In the genomic region with DNA sequence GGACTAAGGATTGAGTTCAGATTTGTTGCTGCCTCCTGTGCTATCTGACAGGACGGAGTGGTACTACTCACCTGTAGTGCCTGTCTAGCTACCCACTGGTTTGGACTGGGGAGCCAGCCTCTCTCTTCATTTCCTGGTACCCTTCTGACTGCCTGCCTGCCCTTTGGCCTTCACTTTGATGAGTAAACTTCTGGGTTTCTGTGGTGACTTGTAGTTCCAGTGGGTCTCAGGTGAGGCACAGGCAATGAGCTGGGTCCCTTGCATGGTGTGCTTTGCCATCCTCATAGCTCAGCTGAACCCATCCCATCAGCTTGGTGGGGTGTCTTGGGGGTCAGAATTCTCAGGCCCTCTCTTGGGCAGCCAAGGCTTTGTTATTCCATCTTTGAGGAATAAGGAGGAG, we compare ENCODE assay signal across 20 mouse cellular contexts. TPM values are rescaled to one million over a fixed set of nuclear protein-coding genes. Genes with fewer than 3 reads are reported as not detected.
DNase-seq lines count a peak whose midpoint lies in the region; TF ChIP-seq lines count a peak whose summit lies in the region.
"Had no signal": no experiment of that assay in that cellular context is flagged by ENCODE, and none has a peak within 500 bp of the region (broad histone marks: within the 10 kb centered on the region; RNA-seq: fewer than 3 reads in every experiment).

No protein-coding gene starts in this region.

- DNase-seq in heart, adult 11 months = peak; percentile 91
- no peak for DNase-seq in heart, postnatal 25 days (ENCODE audit: low spot score)
- no peak for DNase-seq in left cerebral cortex, adult 2 months (ENCODE audit: extremely low spot score in 1 of 2, low spot score in 2 of 2)
- DNase-seq in left cerebral cortex, postnatal 10 days (ENCODE audit: extremely low spot score in 1 of 2, low spot score in 2 of 2) = no peak
- DNase-seq in urinary bladder, adult 18-20 months (ENCODE audit: low spot score in 2 of 2) = peak; percentile 45 to 46
- no peak for DNase-seq in urinary bladder, adult 2 months (ENCODE audit: low spot score)
- DNase-seq in natural killer cell, adult 2 months (ENCODE audit: low spot score in 2 of 2) = no peak
- DNase-seq in layer of hippocampus, adult 8-10 months (ENCODE audit: low spot score in 2 of 2) = no peak
- DNase-seq: adrenal gland, postnatal 10 days; thymus, adult 2 months had no signal

- no peak overlapping the region for H3K4me3 ChIP-seq in left cerebral cortex, adult 2 months
- H3K4me3 ChIP-seq: embryonic facial prominence, embryonic 12.5 days; forebrain, embryonic 15.5 days; heart, embryonic 12.5 days; hindbrain, embryonic 10.5 days; layer of hippocampus, adult 2 months; limb, embryonic 12.5 days; liver, embryonic 15.5 days; midbrain, embryonic 12.5 days; neural tube, embryonic 13.5 days had no signal

- TF ChIP-seq CTCF in left cerebral cortex, adult 2 months (IDR thresholded peaks at IDR 0.05) = no peak

- intact Hi-C loops in heart, postnatal 25 days (cut with DNase I) = no loop called here
- intact Hi-C loops in left cerebral cortex, adult 2 months (cut with DNase I) = no loop called here
- intact Hi-C loops in left cerebral cortex, postnatal 10 days (cut with DNase I) = no loop called here

- H3K27ac ChIP-seq in left cerebral cortex, adult 2 months = peak overlapping the region; percentile 19
- H3K27ac ChIP-seq: embryonic facial prominence, embryonic 12.5 days; forebrain, embryonic 15.5 days; hindbrain, embryonic 10.5 days; limb, embryonic 12.5 days; liver, embryonic 15.5 days; macrophage; midbrain, embryonic 12.5 days; neural tube, embryonic 13.5 days had no signal

RNA-seq across cellular contexts. Expression of a gene that starts 41.8 kb away (rescaled TPM):
- 10 to 100 TPM; 10.2 to 10.5 TPM for total RNA-seq in heart, postnatal 25 days (2021)
- 10 to 100 TPM; 21.6 to 28.5 TPM for total RNA-seq in left cerebral cortex, adult 2 months (2021)
- total RNA-seq in left cerebral cortex, postnatal 10 days (2021) = 10 to 100 TPM; 21.1 to 23.2 TPM
- polyA plus RNA-seq in urinary bladder, adult 2 months (2012; rRNA removed) = 20.9 and 23.5 TPM in 2 replicates
- total RNA-seq in layer of hippocampus, adult 8-10 months (2022) = 10 to 100 TPM; 17.0 to 20.1 (median 19.4) TPM

Comparison
In these comparisons a context has a peak if more than half of its experiments do, and no peak if none do; other contexts are left out.
1. DNase-seq: peak in heart, adult 11 months (single experiment) and urinary bladder, adult 18-20 months (2 of 2); none in heart, postnatal 25 days (single experiment), left cerebral cortex, adult 2 months (0 of 2), left cerebral cortex, postnatal 10 days (0 of 2), urinary bladder, adult 2 months (single experiment), natural killer cell, adult 2 months (0 of 2) and layer of hippocampus, adult 8-10 months (0 of 2).